Mouse (Mus musculus) kidney, embryonic 15.5 days (tissue): ENCODE results near the gene Rnase1. TPM values are rescaled to one million over a fixed set of nuclear protein-coding genes. Genes with fewer than 3 reads are reported as not detected.

ENCODE experiments used
- ATAC-seq: fragments of 200-750 bp; cut with Nextera tagmentation; replicated peaks from 2 replicates; pipeline ENCODE4 v1.8.0; 2017; ENCODE audit warnings: moderate TSS enrichment; ENCODE audit not compliant: low FRiP score
- H3K27ac ChIP-seq: fragments of 300-500 bp; sonication (generic); 2 replicates; pipeline ENCODE4 v1.5.1; 2015; ENCODE audit warnings: mild to moderate bottlenecking, inconsistent platforms
- H3K27me3 ChIP-seq: fragments of 300-500 bp; sonication (generic); 2 replicates; pipeline ENCODE4 v1.6.1; 2015; ENCODE audit warnings: inconsistent platforms
- H3K36me3 ChIP-seq: fragments of 300-500 bp; sonication (generic); 2 replicates; pipeline ENCODE4 v1.6.1; 2015; ENCODE audit warnings: inconsistent platforms
- H3K4me1 ChIP-seq: fragments of 300-500 bp; sonication (generic); 2 replicates; pipeline ENCODE4 v1.6.1; 2015; ENCODE audit warnings: inconsistent platforms
- H3K4me2 ChIP-seq: fragments of 300-500 bp; sonication (generic); 2 replicates; pipeline ENCODE4 v1.6.1; 2015; ENCODE audit warnings: moderate library complexity, mild to moderate bottlenecking, inconsistent platforms
- H3K4me3 ChIP-seq: fragments of 300-500 bp; sonication (generic); replicated peaks from 2 replicates; pipeline ENCODE4 v1.5.1; 2015; ENCODE audit warnings: mild to moderate bottlenecking, inconsistent platforms
- H3K9ac ChIP-seq: fragments of 300-500 bp; sonication (generic); 2 replicates; pipeline ENCODE4 v1.6.1; 2015; ENCODE audit warnings: mild to moderate bottlenecking, inconsistent platforms
- H3K9me3 ChIP-seq: fragments of 300-500 bp; sonication (generic); replicated peaks from 2 replicates; pipeline ENCODE4 v1.6.1; 2016; ENCODE audit warnings: inconsistent platforms
- WGBS: fragments of 180-500 bp; shearing (Covaris S2); methylation state at CpG from one replicate; pipeline ENCODE4 v1.1.7; 2015; ENCODE audit warnings: mixed read lengths; 5-methylcytosine and 5-hydroxymethylcytosine counted together
- polyA plus RNA-seq: library from polyadenylated mRNA; unstranded; fragments of >200 nt; fragmentation: Nextera tagmentation; extraction: Ambion mirVana; gene quantifications from 2 replicates; pipeline ENCODE4 v1.2.1, GENCODE M21; 2015

The Rnase1 gene
- polyA plus RNA-seq, 1 experiment from 2014 or later, result 1.00 TPM

GRCm38 (mm10) chr14:51156056-51156735 is 9.6 kb upstream of the Rnase1 start:
- no peaks in the 10 kb centered on the region for H3K9me3 ChIP-seq
- no peak overlapping the region for H3K4me3 ChIP-seq
- H3K27ac ChIP-seq, result no peak overlapping the region
- 0 out of 2 replicates have a peak, but pooled peaks cover 10% of the 10 kb centered on the region for H3K4me1 ChIP-seq
- H3K9ac ChIP-seq, result no peak overlapping the region
- WGBS, result 64% methylated on average over 5 of the region's 5 CpGs
- H3K4me2 ChIP-seq, result no peak overlapping the region
- no peaks in the 10 kb centered on the region for H3K27me3 ChIP-seq
- peak; percentile 56 for ATAC-seq
- H3K36me3 ChIP-seq, result no peaks in the 10 kb centered on the region

GRCm38 (mm10) chr14:51152249-51152870 is 5.8 kb upstream of the Rnase1 start:
- ATAC-seq, result no peak
- no peak overlapping the region for H3K27ac ChIP-seq
- no peaks in the 10 kb centered on the region for H3K27me3 ChIP-seq
- H3K9me3 ChIP-seq, result no peaks in the 10 kb centered on the region
- no peak overlapping the region for H3K4me2 ChIP-seq
- H3K4me1 ChIP-seq, result 0 out of 2 replicates have a peak, but pooled peaks cover 10% of the 10 kb centered on the region
- H3K4me3 ChIP-seq, result no peak overlapping the region
- WGBS, result 76% methylated on average over 5 of the region's 5 CpGs
- no peaks in the 10 kb centered on the region for H3K36me3 ChIP-seq
- no peak overlapping the region for H3K9ac ChIP-seq

GRCm38 (mm10) chr14:51150206-51150831 is 3.7 kb upstream of the Rnase1 start:
- H3K36me3 ChIP-seq, result no peaks in the 10 kb centered on the region
- H3K27ac ChIP-seq, result no peak overlapping the region
- no peak overlapping the region for H3K4me3 ChIP-seq
- H3K4me2 ChIP-seq, result no peak overlapping the region
- H3K27me3 ChIP-seq, result no peaks in the 10 kb centered on the region
- no peak for ATAC-seq
- H3K9me3 ChIP-seq, result no peaks in the 10 kb centered on the region
- H3K4me1 ChIP-seq, result no peaks in the 10 kb centered on the region
- no peak overlapping the region for H3K9ac ChIP-seq
- 85% methylated on average over 3 of the region's 3 CpGs for WGBS

- Histone ChIP-seq H3K9ac (no peak overlapping the region), H3K4me1 (no peaks in the 10 kb centered on the region), H3K36me3 (no peaks in the 10 kb centered on the region), H3K9me3 (no peaks in the 10 kb centered on the region), H3K27me3 (no peaks in the 10 kb centered on the region), H3K4me2 (no peak overlapping the region), H3K27ac (no peak overlapping the region), H3K4me3 (no peak overlapping the region)
- WGBS, result 26% methylated on average over 5 of the region's 5 CpGs
- peak; percentile 52 for ATAC-seq
These were observed 2.6 kb upstream of the Rnase1 start for GRCm38 (mm10) chr14:51149164-51149563.

GRCm38 (mm10) chr14:51148006-51148405 is 1.4 kb upstream of the Rnase1 start:
- Histone ChIP-seq H3K4me3 (no peak overlapping the region), H3K9ac (no peak overlapping the region), H3K9me3 (no peaks in the 10 kb centered on the region), H3K4me1 (no peaks in the 10 kb centered on the region), H3K27ac (no peak overlapping the region), H3K27me3 (no peaks in the 10 kb centered on the region), H3K36me3 (no peaks in the 10 kb centered on the region), H3K4me2 (no peak overlapping the region)
- WGBS, result 70% methylated on average over 3 of the region's 3 CpGs
- no peak for ATAC-seq

- 71% methylated on average over 6 of the region's 6 CpGs for WGBS
- Histone ChIP-seq H3K4me1 (no peaks in the 10 kb centered on the region), H3K4me3 (no peak overlapping the region), H3K36me3 (no peaks in the 10 kb centered on the region), H3K4me2 (no peak overlapping the region), H3K9me3 (no peaks in the 10 kb centered on the region), H3K9ac (no peak overlapping the region), H3K27me3 (no peaks in the 10 kb centered on the region), H3K27ac (no peak overlapping the region)
- no peak for ATAC-seq
These were observed 1.1 kb downstream of the Rnase1 start for GRCm38 (mm10) chr14:51145521-51145920.

GRCm38 (mm10) chr14:51144451-51144850 is 2.1 kb downstream of the Rnase1 start:
- Histone ChIP-seq H3K4me3 (no peak overlapping the region), H3K9me3 (no peaks in the 10 kb centered on the region), H3K4me1 (no peaks in the 10 kb centered on the region), H3K9ac (no peak overlapping the region), H3K27me3 (no peaks in the 10 kb centered on the region), H3K27ac (no peak overlapping the region), H3K4me2 (no peak overlapping the region), H3K36me3 (no peaks in the 10 kb centered on the region)
- 95% methylated on average over 4 of the region's 4 CpGs for WGBS
- no peak for ATAC-seq

- H3K4me3 ChIP-seq, result no peak overlapping the region
- H3K4me1 ChIP-seq, result no peaks in the 10 kb centered on the region
- H3K9ac ChIP-seq, result no peak overlapping the region
- no peaks in the 10 kb centered on the region for H3K27me3 ChIP-seq
- H3K9me3 ChIP-seq, result no peaks in the 10 kb centered on the region
- ATAC-seq, result no peak
- 69% methylated on average over 2 of the region's 2 CpGs for WGBS
- H3K27ac ChIP-seq, result no peak overlapping the region
- H3K4me2 ChIP-seq, result no peak overlapping the region
- no peaks in the 10 kb centered on the region for H3K36me3 ChIP-seq
These were observed 2.6 kb downstream of the Rnase1 start for GRCm38 (mm10) chr14:51143937-51144336.

GRCm38 (mm10) chr14:51143287-51143686 is 3.3 kb downstream of the Rnase1 start:
- ATAC-seq, result no peak
- WGBS, result 67% methylated on average over 4 of the region's 4 CpGs

GRCm38 (mm10) chr14:51142568-51142967 is 4.0 kb downstream of the Rnase1 start:
- WGBS, result 82% methylated on average over 3 of the region's 3 CpGs
- Histone ChIP-seq H3K9ac (no peak overlapping the region), H3K4me2 (no peak overlapping the region), H3K9me3 (no peaks in the 10 kb centered on the region), H3K27ac (no peak overlapping the region), H3K27me3 (no peaks in the 10 kb centered on the region), H3K36me3 (no peaks in the 10 kb centered on the region), H3K4me1 (no peaks in the 10 kb centered on the region), H3K4me3 (no peak overlapping the region)
- ATAC-seq, result no peak

More at GRCm38 (mm10) chr14:51143287-51143686, 3.3 kb downstream of the Rnase1 start:
- Histone ChIP-seq H3K9ac (no peak overlapping the region), H3K4me1 (no peaks in the 10 kb centered on the region), H3K9me3 (no peaks in the 10 kb centered on the region), H3K36me3 (no peaks in the 10 kb centered on the region), H3K27me3 (no peaks in the 10 kb centered on the region), H3K4me2 (no peak overlapping the region), H3K27ac (no peak overlapping the region), H3K4me3 (no peak overlapping the region)

- no peak overlapping the region for H3K27ac ChIP-seq
- WGBS, result 90% methylated on average over 4 of the region's 4 CpGs
- no peak for ATAC-seq
- H3K4me3 ChIP-seq, result no peak overlapping the region
- H3K27me3 ChIP-seq, result no peaks in the 10 kb centered on the region
- H3K4me2 ChIP-seq, result no peak overlapping the region
- H3K9me3 ChIP-seq, result no peaks in the 10 kb centered on the region
- H3K9ac ChIP-seq, result no peak overlapping the region
- no peaks in the 10 kb centered on the region for H3K4me1 ChIP-seq
- no peaks in the 10 kb centered on the region for H3K36me3 ChIP-seq
These were observed 4.5 kb downstream of the Rnase1 start for GRCm38 (mm10) chr14:51142119-51142518.

GRCm38 (mm10) chr14:51140342-51140741 is 6.2 kb downstream of the Rnase1 start:
- Histone ChIP-seq H3K4me3 (no peak overlapping the region), H3K4me2 (no peak overlapping the region), H3K4me1 (no peaks in the 10 kb centered on the region), H3K36me3 (no peaks in the 10 kb centered on the region), H3K27ac (no peak overlapping the region), H3K27me3 (no peaks in the 10 kb centered on the region), H3K9ac (no peak overlapping the region), H3K9me3 (no peaks in the 10 kb centered on the region)
- 82% methylated on average over 2 of the region's 2 CpGs for WGBS
- ATAC-seq, result no peak
